Mouse (Mus musculus) induced T-regulatory cell, adult 2 months (primary cell): ENCODE results near the gene Zbtb22.

Source experiments
- DNase-seq: peaks from one replicate; pipeline ENCODE4 v3.0.0-alpha.2; 2012; ENCODE audit warnings: low read depth

Zbtb22 gene

DNA sequence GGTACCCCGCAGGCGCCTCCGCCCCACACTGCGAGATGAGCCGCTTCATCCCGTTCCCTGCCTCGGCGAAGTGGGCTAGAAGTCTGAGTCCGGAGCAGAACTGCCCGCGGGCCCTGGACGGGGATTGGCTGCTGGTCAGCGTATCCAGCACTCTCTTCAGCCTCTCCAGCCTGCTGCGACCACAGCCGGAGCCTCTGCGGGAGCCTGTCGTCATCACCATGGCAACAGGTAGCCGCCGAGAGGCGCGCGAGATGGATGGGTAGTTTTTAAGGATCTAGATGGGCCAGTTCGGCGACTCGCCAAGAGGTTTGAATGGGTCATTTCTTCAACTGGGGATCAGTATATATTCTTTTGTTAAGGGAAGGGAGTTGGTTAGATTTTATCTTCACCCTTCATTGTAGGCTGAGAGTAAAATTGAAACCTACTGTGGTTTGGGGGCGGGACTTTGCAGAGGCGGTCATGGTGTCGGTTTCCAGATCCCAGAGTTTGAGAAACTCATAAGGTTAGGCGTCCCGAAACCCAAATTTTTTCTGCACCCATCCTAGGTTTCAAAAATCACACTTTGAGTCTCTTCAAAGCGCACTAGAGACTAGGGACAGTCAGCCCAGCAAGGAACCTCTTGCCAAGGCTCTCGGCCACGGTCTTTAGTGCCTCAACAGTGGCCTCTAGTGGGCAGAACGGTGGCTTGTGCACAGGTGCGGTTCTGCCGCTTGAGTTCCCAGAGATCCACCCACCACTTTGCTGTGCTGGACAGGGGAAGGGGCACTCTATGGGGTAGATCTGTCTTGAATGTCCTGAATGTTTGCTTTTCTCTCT is 4.8 kb downstream of the Zbtb22 start:
- DNase-seq, result peak; percentile 95

GRCm38 (mm10) chr17:33921361-33921760 is 5.7 kb downstream of the Zbtb22 start:
- no peak for DNase-seq

- peak; percentile 84 for DNase-seq
Observed at GRCm38 (mm10) chr17:33924577-33925283, 9.0 kb downstream of the Zbtb22 start.

DNA sequence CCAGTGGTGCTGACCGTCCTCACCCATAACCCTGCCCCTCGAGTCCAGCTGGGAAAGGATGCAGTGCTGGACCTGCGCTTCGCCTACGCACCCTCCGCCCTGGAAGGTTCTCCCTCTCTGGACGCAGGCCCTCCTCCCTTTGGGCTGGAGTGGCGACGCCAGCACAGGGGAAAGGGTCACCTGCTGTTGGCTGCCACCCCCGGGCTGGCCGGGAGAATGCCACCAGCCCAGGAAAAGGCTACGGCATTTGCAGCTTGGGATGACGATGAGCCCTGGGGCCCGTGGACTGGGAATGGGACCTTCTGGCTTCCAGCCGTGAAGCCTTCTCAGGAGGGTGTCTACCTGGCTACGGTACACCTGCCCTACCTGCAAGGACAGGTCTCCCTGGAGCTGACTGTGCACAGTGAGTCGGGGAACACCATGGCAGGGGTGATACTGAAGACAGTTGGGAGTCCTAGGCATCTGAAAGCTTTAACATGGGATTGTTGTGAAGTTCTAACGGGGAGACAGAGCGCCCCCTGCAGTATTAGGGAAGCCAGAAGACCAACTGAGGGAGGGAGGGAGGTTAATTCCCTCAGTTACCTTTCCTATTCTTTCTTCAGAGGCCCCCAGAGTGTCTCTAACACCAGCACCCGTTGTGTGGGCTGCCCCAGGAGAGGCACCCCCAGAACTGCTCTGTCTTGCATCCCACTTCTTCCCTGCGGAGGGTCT is 9.9 kb downstream of the Zbtb22 start:
- peak; percentile 43 for DNase-seq

GRCm38 (mm10) chr17:33926207-33926932 is 10.7 kb downstream of the Zbtb22 start:
- peak; percentile 61 for DNase-seq

GRCm38 (mm10) chr17:33928251-33928947 is 12.7 kb downstream of the Zbtb22 start:
- no peak for DNase-seq

DNA sequence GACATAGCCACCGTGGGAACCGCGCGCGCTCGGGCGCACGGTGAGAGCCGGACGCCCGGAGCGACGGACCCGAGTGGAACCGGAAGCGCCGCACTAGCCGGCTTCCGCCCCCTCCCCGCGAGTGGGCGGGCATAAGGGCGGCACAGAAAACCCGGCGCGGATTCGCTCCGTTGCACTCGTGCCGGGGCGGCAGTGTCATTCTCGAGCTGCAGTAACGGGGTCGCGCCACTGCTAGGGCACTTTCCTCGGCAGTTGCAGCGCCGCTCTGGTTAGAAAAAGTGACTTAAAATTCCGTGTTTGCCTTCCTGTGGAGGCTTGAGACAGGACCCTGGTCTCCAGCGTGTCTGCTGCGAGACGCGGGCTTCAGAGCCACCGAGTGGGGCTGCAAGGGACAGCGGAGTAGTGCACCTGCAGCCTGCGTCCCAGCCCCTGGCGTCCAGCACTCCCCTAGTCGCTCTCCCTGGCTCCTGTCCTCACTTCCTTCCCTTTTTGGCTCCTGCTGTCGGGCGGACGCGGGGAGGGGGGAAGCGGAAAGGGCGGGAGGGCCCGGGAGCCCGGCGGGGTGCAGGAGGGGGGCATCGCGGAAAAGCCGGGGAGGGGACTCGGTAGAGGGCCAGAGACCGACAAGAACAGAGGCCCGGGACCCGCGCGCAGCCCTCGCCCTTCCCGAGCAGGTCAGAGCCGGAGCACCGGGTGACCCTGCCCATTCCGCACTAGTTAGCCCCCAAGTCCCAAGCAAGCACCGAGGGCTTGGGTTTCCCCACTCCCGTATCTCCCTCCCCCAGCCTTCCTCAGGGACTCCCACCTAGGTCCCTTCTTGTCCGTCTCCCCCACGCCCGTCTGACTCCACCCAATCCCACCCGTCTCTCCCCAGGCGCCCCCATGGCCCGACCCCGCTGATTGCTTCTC is 13.9 kb downstream of the Zbtb22 start, which contains the start of gene Rgl2:
Rgl2 (plus strand) TSS at position 173 of the 909 bp plus-strand sequence.
- DNase-seq, result peak; percentile 96

DNA sequence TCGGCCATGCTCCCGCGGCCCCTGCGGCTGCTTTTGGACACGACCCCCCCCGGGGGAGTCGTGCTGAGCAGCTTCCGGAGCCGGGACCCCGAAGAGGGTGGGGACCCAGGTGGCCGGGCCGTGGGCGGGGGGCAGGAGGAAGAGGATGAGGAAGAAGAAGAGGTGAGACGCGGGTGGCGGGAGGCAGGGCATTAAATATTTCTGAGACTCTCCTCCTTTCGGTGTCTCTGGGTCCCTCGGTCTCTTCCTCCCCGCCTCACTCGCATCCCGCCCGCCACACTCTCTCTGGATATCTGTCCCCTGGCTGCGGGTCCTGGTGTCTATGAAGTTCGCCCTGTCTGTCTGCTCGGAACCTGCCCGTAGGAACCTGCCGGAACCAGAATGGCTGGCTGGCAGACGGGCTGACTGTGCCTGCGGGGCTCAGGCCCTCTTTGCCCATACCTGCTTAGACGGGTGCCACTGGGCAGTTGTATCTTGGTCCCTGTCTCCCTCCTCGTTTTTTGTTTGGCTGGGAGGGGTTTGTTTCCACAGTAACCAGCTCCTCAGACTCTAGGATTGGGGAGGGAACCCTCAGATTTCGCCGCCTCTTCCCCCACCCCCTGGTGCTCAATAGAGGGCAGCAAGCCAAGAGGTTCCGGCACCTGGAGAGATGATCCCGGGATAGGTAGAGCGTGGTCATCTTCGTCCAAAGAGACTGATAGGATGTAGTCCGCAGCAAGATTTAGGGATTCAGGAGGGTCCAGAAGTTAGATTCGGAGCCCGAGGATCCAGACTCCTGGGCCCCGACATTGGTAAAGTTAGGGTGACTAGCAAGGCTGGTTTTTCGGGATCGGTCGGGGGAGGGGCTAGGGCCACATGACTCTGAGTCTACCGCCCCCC is 14.8 kb downstream of the Zbtb22 start:
- peak; percentile 87 for DNase-seq

GRCm38 (mm10) chr17:33931159-33931866 is 15.6 kb downstream of the Zbtb22 start:
- peak; percentile 68 for DNase-seq

GRCm38 (mm10) chr17:33931947-33932346 is 16.2 kb downstream of the Zbtb22 start:
- no peak for DNase-seq

GRCm38 (mm10) chr17:33932448-33932847 is 16.7 kb downstream of the Zbtb22 start:
- no peak for DNase-seq

DNA sequence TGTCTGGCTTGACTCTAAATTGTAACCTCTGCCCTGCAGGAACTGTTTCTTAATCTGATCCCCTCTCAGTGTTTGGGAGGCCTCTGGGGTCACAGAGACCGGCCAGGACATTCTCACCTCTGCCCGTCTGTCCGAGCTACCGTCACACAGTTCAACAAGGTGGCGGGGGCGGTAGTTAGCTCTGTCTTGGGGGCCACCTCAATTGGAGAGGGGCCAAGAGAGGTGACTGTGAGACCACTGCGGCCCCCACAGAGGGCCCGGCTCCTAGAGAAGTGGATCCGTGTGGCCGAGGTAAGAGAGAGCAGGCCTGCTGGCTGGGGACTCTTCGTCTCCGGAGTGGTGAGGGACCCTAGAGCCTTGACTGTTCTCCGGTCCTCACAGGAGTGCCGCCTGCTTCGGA is 17.3 kb downstream of the Zbtb22 start:
- DNase-seq, result no peak

DNA sequence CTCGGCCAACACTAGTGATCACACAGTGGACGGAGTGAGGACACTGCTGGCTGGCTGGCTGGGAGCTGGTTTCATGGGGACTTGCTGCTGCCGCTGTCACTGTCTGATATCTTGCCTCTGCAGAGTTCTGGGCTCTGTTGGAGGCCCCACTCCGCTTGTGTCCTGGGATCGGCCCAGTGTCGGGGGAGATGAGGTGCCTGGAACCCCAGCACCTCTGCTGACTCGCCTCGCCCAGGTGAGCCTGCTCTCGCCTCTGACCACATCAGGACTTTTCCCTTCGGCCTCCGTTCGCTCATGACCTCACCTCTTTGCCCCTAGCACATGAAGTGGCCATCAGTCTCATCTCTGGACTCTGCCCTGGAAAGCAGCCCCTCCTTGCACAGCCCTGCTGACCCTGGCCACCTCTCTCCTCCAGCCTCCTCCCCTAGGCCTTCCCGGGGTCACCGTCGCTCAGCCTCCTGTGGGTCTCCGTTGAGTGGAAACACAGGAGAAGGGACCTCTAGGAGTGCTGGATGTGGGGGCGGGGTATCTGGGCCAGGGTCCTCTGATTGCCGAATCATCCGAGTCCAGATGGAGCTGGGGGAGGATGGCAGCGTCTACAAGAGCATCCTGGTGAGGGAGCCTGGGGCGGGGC is 19.8 kb downstream of the Zbtb22 start:
- no peak for DNase-seq

DNA sequence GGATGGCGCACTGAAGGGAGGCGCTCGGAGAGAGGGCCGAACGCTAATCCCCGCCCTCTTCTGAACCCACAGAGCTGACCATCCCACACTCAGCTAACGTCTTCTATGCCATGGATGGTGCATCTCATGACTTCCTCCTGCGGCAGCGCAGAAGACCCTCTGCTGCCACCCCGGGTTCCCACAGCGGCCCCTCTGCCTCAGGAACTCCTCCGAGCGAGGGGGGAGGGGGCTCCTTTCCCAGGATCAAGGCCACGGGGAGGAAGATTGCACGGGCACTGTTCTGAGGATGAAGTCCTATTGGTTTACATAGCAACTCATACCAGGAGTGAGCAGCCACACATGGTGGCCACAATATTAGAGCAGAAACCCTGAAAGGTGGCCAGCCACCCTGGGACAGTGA is 21.3 kb downstream of the Zbtb22 start:
- no peak for DNase-seq

DNA sequence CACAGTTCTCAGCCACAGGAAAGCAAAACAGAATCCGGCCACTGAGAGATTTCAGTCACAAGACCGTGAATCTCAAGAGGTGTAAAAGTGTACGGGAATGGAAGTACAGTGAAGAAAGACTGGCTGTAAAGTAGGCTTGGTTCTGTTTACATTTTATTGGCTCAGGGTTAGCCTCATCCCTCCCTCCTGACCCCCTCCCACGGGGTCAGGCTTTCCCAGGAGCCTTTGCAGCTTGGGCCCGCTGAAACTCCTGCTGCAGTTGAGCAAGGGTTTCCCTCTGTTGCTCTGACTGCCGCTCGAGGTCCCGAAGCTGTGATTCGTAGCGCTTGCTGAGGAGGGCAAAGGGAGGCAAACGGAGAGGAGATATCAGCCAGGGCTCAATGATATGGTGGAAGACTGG is 23.1 kb downstream of the Zbtb22 start:
- DNase-seq, result no peak

- DNase-seq, result peak; percentile 97
Observed at GRCm38 (mm10) chr17:33940206-33940805, 24.6 kb downstream of the Zbtb22 start, which contains the start of the genes Pfdn6 and Wdr46. Gene Pfdn6 (minus strand): TSS chr17:33940343. Gene Wdr46 (plus strand): TSS chr17:33940660.

DNA sequence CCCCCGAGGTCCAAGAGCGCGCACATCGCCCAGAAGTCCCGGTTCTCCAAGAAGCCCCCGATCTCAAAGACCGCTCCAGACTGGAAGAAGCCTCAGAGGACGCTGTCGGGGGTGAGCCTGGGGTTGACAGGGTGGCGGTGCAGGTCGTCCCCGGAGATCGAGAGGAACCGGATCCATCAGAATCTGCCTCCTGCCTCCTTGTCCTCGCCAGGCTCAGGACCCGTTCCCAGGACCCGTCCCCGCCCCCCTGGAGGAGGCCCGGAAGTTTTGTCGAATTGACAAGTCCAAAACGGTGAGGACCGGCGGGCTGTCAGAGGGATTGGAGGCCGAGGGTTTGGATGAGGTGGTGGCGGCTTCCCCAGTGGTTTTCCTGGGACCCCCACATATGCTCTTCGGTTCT is 25.3 kb downstream of the Zbtb22 start:
- peak; percentile 60 for DNase-seq

- peak; percentile 46 for DNase-seq
Observed at GRCm38 (mm10) chr17:33941381-33941780, 25.7 kb downstream of the Zbtb22 start.
